Mouse (Mus musculus): ENCODE measurements at regions not wholly inside any gene's neighbourhood (a gene's known extent, or its start where the extent isn't known, plus 50 kb on each side); places are given as distances from the start of the nearest gene placed in this dataset.
"Not testable (repeated sequence)": the region's sequence is repeated elsewhere in the genome, so short reads cannot be mapped to it uniquely, and the experiment has no call there.

- DNase-seq (ENCODE audit: low read depth, low spot score), result no peak
Measured at GRCm38 (mm10) chr1:83835965-83836364, 428.0 kb upstream of the Sphkap start.

GRCm38 (mm10) chr1:83832946-83833345 lies 424.9 kb upstream of the Sphkap start:
- no peak for DNase-seq (ENCODE audit: low read depth, low spot score)

- DNase-seq (ENCODE audit: low read depth, low spot score), result no peak
Measured at GRCm38 (mm10) chr1:83831900-83832535, 424.0 kb upstream of the Sphkap start.

- DNase-seq (ENCODE audit: low read depth, low spot score), result no peak
Measured at GRCm38 (mm10) chr1:83830025-83830645, 422.1 kb upstream of the Sphkap start.

GRCm38 (mm10) chr1:83811162-83811561 lies 403.2 kb upstream of the Sphkap start:
- DNase-seq (ENCODE audit: low read depth, low spot score), result not testable (repeated sequence)

GRCm38 (mm10) chr1:83808432-83808831 lies 400.4 kb upstream of the Sphkap start:
- no peak for DNase-seq (ENCODE audit: low read depth, low spot score)

GRCm38 (mm10) chr1:83803345-83804041 lies 395.5 kb upstream of the Sphkap start:
- no peak for DNase-seq (ENCODE audit: low read depth, low spot score)

GRCm38 (mm10) chr1:83801759-83802158 lies 393.8 kb upstream of the Sphkap start:
- no peak for DNase-seq (ENCODE audit: low read depth, low spot score)

- no peak for DNase-seq (ENCODE audit: low read depth, low spot score)
Measured at GRCm38 (mm10) chr1:83796961-83797891, 389.2 kb upstream of the Sphkap start.

- no peak for DNase-seq (ENCODE audit: low read depth, low spot score)
Measured at GRCm38 (mm10) chr1:83777151-83777550, 369.2 kb upstream of the Sphkap start.

- DNase-seq (ENCODE audit: low read depth, low spot score), result no peak
Measured at GRCm38 (mm10) chr1:83771160-83771559, 363.2 kb upstream of the Sphkap start.

GRCm38 (mm10) chr1:83761499-83761898 lies 353.5 kb upstream of the Sphkap start:
- DNase-seq (ENCODE audit: low read depth, low spot score), result no peak

GRCm38 (mm10) chr1:83756866-83757265 lies 348.9 kb upstream of the Sphkap start:
- no peak for DNase-seq (ENCODE audit: low read depth, low spot score)

- DNase-seq (ENCODE audit: low read depth, low spot score), result no peak
Measured at GRCm38 (mm10) chr1:83755336-83755735, 347.3 kb upstream of the Sphkap start.

GRCm38 (mm10) chr1:83752976-83753375 lies 345.0 kb upstream of the Sphkap start:
- DNase-seq (ENCODE audit: low read depth, low spot score), result no peak

- DNase-seq (ENCODE audit: low read depth, low spot score), result no peak
Measured at GRCm38 (mm10) chr1:83748974-83749373, 341.0 kb upstream of the Sphkap start.

GRCm38 (mm10) chr1:83748061-83748460 lies 340.1 kb upstream of the Sphkap start:
- DNase-seq (ENCODE audit: low read depth, low spot score), result no peak

- DNase-seq (ENCODE audit: low read depth, low spot score), result no peak
Measured at GRCm38 (mm10) chr1:83747412-83747811, 339.4 kb upstream of the Sphkap start.

- peak; percentile 72 for DNase-seq (ENCODE audit: low read depth, low spot score)
Measured at GRCm38 (mm10) chr1:83746036-83746435, 338.0 kb upstream of the Sphkap start.

- no peak for DNase-seq (ENCODE audit: low read depth, low spot score)
Measured at GRCm38 (mm10) chr1:83736428-83737117, 328.6 kb upstream of the Sphkap start.

GRCm38 (mm10) chr1:83731682-83732081 lies 323.7 kb upstream of the Sphkap start:
- DNase-seq (ENCODE audit: low read depth, low spot score), result no peak

Measured in brain, embryonic 18.5 days (tissue).